Mouse (Mus musculus) heart, postnatal 0 days (tissue): ENCODE measurements at regions not wholly inside any gene's neighbourhood (a gene's known extent, or its start where the extent isn't known, plus 50 kb on each side); places are given as distances from the start of the nearest gene placed in this dataset.

Source experiments
- ATAC-seq: fragments of 200-750 bp; cut with Nextera tagmentation; 2 replicates; pipeline ENCODE4 v1.8.0; 2017; ENCODE audit warnings: low read depth, moderate number of reproducible peaks, moderate library complexity; ENCODE audit not compliant: insufficient read depth
- DNase-seq: peaks from one replicate; pipeline ENCODE4 v3.0.0-alpha.2; 2016; ENCODE audit warnings: low spot score
- H3K27ac ChIP-seq: fragments of 300-500 bp; sonication (generic); 2 replicates; pipeline ENCODE4 v1.5.1; 2014; ENCODE audit warnings: low read depth, mild to moderate bottlenecking
- H3K27me3 ChIP-seq: fragments of 300-500 bp; sonication (generic); 2 replicates; pipeline ENCODE4 v1.6.1; 2014; ENCODE audit warnings: low read length, mixed read lengths; ENCODE audit not compliant: control insufficient read depth, insufficient read depth
- H3K36me3 ChIP-seq: fragments of 300-500 bp; sonication (generic); replicated peaks from 2 replicates; pipeline ENCODE4 v1.6.1; 2014; ENCODE audit warnings: low read length, mixed read lengths; ENCODE audit not compliant: control insufficient read depth, insufficient read depth
- H3K4me1 ChIP-seq: fragments of 300-500 bp; sonication (generic); 2 replicates; pipeline ENCODE4 v1.6.1; 2014; ENCODE audit warnings: antibody characterized with exemption; ENCODE audit not compliant: control insufficient read depth, insufficient read depth
- H3K4me2 ChIP-seq: fragments of 300-500 bp; sonication (generic); 2 replicates; pipeline ENCODE4 v1.6.1; 2014; ENCODE audit warnings: low read depth, mild to moderate bottlenecking, low read length, moderate library complexity
- H3K4me3 ChIP-seq: fragments of 300-500 bp; sonication (generic); 2 replicates; pipeline ENCODE4 v1.5.1; 2014; ENCODE audit warnings: low read depth, low read length
- H3K9ac ChIP-seq: fragments of 300-500 bp; sonication (generic); replicated peaks from 2 replicates; pipeline ENCODE4 v1.6.1; 2014; ENCODE audit warnings: low read depth, low read length, mixed read lengths
- H3K9me3 ChIP-seq: fragments of 300-500 bp; sonication (generic); replicated peaks from 2 replicates; pipeline ENCODE4 v1.6.1; 2016; ENCODE audit warnings: low read length; ENCODE audit not compliant: control insufficient read depth
- CTCF ChIP-seq: IDR thresholded peaks from 2 replicates; pipeline ENCODE4 v1.5.1; 2016; ENCODE audit warnings: antibody characterized with exemption, control low read depth, low read depth
- EP300 ChIP-seq: IDR thresholded peaks from 2 replicates; pipeline ENCODE4 v1.6.1; 2016; ENCODE audit warnings: antibody characterized with exemption, low read depth
- WGBS: fragments of 180-500 bp; shearing (Covaris S2); extraction: QIAGEN DNeasy Blood & Tissue Kit; methylation state at CpG from one replicate; pipeline ENCODE4 v1.1.7; 2014; 5-methylcytosine and 5-hydroxymethylcytosine counted together

DNA sequence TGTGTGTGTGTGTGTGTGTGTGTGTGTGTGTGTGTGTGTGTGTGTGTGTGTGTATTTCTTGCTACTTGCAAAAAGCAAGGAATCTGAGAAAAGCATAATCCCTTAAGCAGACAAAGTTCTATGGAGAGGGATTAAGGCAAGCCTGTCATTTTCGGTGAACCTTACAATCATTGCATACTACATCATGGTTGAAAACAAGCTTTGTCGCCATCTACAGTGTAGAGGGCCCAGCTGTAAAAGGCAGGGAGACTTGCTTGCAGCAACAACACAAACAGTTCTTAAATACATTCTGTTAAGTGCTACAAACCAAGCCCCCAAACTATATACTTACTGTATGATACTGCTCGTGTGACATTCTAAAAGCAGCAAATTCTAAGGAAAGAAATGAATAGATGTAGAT is 216.0 kb upstream of the Mon1b start:
- no peaks in the 10 kb centered on the region for H3K27me3 ChIP-seq
- H3K4me2 ChIP-seq = no peak overlapping the region
- H3K4me3 ChIP-seq = no peak overlapping the region
- no peaks in the 10 kb centered on the region for H3K9me3 ChIP-seq
- TF ChIP-seq CTCF (peak; percentile 44), EP300 (no peak)
- WGBS = 65% methylated on average over 3 of the region's 3 CpGs
- DNase-seq (peak; percentile 13), ATAC-seq (no peak)
- no peak overlapping the region for H3K9ac ChIP-seq
- H3K27ac ChIP-seq = no peak overlapping the region
- no peaks in the 10 kb centered on the region for H3K36me3 ChIP-seq
- H3K4me1 ChIP-seq = no peaks in the 10 kb centered on the region

GRCm38 (mm10) chr8:113422651-113423050 is 212.7 kb upstream of the Mon1b start:
- ATAC-seq = no peak
- WGBS = 68% methylated on average over 2 of the region's 2 CpGs
- H3K27ac ChIP-seq = no peak overlapping the region

DNA sequence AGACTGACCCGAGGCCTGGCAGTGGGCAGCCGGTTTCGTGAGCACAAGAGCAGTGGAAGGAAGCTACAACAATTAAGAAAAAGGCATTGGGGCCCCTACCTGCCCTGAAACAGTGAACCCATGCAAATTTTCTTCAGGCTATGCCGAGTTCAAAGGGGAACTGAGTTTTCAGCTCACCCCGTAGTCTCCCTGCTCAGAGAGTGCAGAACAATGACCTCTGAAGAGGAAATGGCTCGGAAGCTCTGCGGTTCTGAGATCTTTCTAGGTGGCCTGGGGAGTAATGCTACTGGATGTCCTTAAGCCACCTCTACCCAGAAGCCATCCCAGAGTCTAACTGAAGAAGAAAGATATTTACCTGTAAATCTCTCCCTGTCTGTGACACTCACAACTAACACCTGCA is 196.3 kb upstream of the Mon1b start:
- no peak overlapping the region for H3K9ac ChIP-seq
- no peaks in the 10 kb centered on the region for H3K9me3 ChIP-seq
- no peak overlapping the region for H3K27ac ChIP-seq
- WGBS = 64% methylated on average over 7 of the region's 7 CpGs
- no peak for TF ChIP-seq CTCF
- TF ChIP-seq EP300 = no peak
- no peak overlapping the region for H3K4me2 ChIP-seq
- H3K36me3 ChIP-seq = no peaks in the 10 kb centered on the region
- no peak overlapping the region for H3K4me3 ChIP-seq
- no peak for ATAC-seq
- H3K27me3 ChIP-seq = no peaks in the 10 kb centered on the region
- no peaks in the 10 kb centered on the region for H3K4me1 ChIP-seq
- DNase-seq = no peak

More at GRCm38 (mm10) chr8:113422651-113423050, 212.7 kb upstream of the Mon1b start:
- Histone ChIP-seq H3K4me3 (no peak overlapping the region), H3K27me3 (no peaks in the 10 kb centered on the region), H3K36me3 (no peaks in the 10 kb centered on the region), H3K9me3 (no peaks in the 10 kb centered on the region), H3K4me2 (no peak overlapping the region), H3K4me1 (no peaks in the 10 kb centered on the region), H3K9ac (no peak overlapping the region)
- TF ChIP-seq CTCF (no peak), EP300 (no peak)
- DNase-seq = no peak

GRCm38 (mm10) chr8:113454022-113454421 is 181.4 kb upstream of the Mon1b start:
- WGBS = 68% methylated on average over 2 of the region's 2 CpGs
- no peak overlapping the region for H3K27ac ChIP-seq
- H3K36me3 ChIP-seq = no peaks in the 10 kb centered on the region
- H3K9me3 ChIP-seq = no peaks in the 10 kb centered on the region
- H3K4me3 ChIP-seq = no peak overlapping the region
- no peak overlapping the region for H3K9ac ChIP-seq
- H3K4me1 ChIP-seq = no peaks in the 10 kb centered on the region
- ATAC-seq = no peak
- TF ChIP-seq EP300 = no peak
- TF ChIP-seq CTCF = no peak
- H3K4me2 ChIP-seq = no peak overlapping the region
- H3K27me3 ChIP-seq = no peaks in the 10 kb centered on the region
- no peak for DNase-seq

DNA sequence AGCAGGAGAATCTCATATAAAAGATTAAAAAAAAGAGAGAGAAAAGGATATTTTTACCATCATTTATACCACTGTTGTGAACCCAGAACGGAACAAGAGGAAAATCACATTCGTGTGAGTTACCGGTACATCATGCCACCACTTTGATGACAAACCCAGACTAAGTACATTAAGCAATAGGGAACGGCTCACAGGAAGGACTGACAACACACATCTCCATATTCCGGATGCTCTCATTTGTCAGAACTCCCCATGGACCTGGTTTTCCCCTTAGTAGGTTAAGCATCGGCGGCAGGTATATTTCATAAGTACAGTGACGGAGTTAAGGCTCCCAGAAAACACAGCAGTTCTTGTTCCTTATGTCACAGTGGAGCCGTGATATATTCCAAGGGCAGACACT is 170.8 kb upstream of the Mon1b start:
- Histone ChIP-seq H3K9ac (no peak overlapping the region), H3K4me3 (no peak overlapping the region), H3K9me3 (no peaks in the 10 kb centered on the region), H3K36me3 (no peaks in the 10 kb centered on the region), H3K4me2 (no peak overlapping the region), H3K4me1 (no peaks in the 10 kb centered on the region), H3K27ac (no peak overlapping the region), H3K27me3 (no peaks in the 10 kb centered on the region)
- ATAC-seq = no peak
- 73% methylated on average over 9 of the region's 9 CpGs for WGBS
- DNase-seq = no peak
- TF ChIP-seq CTCF = no peak
- TF ChIP-seq EP300 = no peak

DNA sequence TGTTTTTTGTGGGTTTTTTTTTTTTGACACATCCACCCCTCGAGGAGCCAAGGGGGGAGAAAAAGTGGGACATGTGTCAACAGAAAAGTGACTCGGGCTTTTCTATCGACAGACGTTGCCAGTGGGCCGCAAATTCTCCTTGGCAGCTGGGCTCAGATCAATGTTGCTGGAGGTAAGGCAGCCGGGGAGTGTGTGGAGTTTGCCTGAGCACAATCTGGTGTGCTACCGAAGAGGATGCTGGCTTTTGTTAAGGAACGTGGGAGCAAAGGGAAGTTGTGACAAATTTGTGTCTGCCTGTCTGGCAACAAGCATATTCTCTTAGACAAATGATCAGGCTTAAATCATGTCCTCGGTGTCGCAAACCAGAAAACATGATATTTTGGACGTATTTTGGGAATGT is 170.2 kb upstream of the Mon1b start:
- H3K27ac ChIP-seq = no peak overlapping the region
- H3K4me2 ChIP-seq = no peak overlapping the region

More for the DNA sequence above, 170.2 kb upstream of the Mon1b start:
- Histone ChIP-seq H3K4me1 (no peaks in the 10 kb centered on the region), H3K9ac (no peak overlapping the region), H3K27me3 (no peaks in the 10 kb centered on the region), H3K9me3 (no peaks in the 10 kb centered on the region), H3K4me3 (no peak overlapping the region), H3K36me3 (no peaks in the 10 kb centered on the region)
- no peak for ATAC-seq
- no peak for DNase-seq
- TF ChIP-seq CTCF = no peak
- TF ChIP-seq EP300 = no peak
- WGBS = 62% methylated on average over 11 of the region's 11 CpGs
